Mouse (Mus musculus): Measurements from ENCODE around the gene Helb. TPM values are rescaled to one million over a fixed set of nuclear protein-coding genes. Genes with fewer than 3 reads are reported as not detected.

Gene Helb
- polyA plus RNA-seq, 1 experiment from 2014 or later = 2.7 TPM

DNA sequence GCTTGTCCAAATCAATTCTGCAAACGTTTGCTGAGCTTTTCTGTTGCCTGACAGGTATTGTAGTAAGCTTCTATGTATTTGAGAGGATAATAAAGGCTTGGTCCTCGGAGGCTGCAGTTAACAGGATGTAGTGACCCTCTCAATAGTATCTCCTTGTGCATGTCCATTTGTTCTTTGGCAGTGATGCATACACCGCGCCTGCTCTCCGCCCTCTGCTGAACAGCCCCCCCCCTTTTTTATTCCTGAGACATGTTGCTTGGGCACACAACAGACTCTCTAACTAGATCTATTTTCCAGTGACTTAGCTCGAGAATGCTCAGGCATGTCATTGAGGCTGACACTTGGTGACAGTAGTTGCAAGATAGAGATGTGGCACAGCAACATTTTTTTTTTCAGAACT lies 77.0 kb downstream of the Helb start:
- Histone ChIP-seq H3K27me3 (replicated peaks; ENCODE audit: insufficient read depth, low read length) (no peaks in the 10 kb centered on the region), H3K4me1 (ENCODE audit: insufficient read depth, low read depth, low read length) (no peaks in the 10 kb centered on the region), H3K9me3 (ENCODE audit: low read length) (no peaks in the 10 kb centered on the region), H3K27ac (ENCODE audit: low read length) (no peak overlapping the region), H3K36me3 (ENCODE audit: insufficient read depth, low read length) (no peaks in the 10 kb centered on the region), H3K4me3 (ENCODE audit: low read depth, low read length) (no peak overlapping the region), H3K9ac (replicated peaks; ENCODE audit: low read depth) (no peak overlapping the region), H3K4me2 (replicated peaks; ENCODE audit: low read depth, low read length) (no peak overlapping the region)
- TF ChIP-seq EP300 (IDR thresholded peaks at IDR 0.05) (no peak), CTCF (IDR thresholded peaks at IDR 0.05) (no peak)
- ATAC-seq = no peak
- 68% methylated on average over 6 of the region's 6 CpGs for WGBS
- DNase-seq (ENCODE audit: low spot score) = no peak

DNA sequence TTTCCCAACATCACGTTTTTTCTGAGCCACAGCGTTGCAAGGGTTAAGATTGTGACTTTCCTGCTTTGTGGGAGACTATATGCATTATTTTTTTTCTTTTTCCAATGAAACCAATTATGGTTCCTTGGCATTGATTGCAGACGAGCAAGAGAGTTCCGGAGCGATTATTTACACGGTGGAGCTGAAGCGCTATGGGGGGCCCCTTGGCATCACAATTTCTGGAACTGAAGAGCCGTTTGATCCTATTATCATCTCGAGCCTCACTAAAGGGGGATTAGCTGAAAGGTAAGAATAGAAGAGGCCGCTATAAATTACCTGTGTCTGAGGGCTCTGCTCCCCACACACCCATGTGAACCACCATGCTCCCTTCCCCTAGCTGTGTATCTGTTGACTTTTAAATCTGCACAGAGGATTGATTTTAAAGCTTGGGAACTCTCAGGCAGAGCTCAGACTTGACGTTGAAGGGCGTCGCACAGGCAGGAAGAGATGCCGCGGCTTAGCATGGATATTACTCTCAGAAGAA lies 77.5 kb downstream of the Helb start:
- no peaks in the 10 kb centered on the region for H3K4me1 ChIP-seq (ENCODE audit: insufficient read depth, low read depth, low read length)
- 60% methylated on average over 15 of the region's 15 CpGs for WGBS
- ATAC-seq (no peak), DNase-seq (ENCODE audit: low spot score) (no peak)
- H3K9ac ChIP-seq (replicated peaks; ENCODE audit: low read depth) = no peak overlapping the region
- H3K9me3 ChIP-seq (ENCODE audit: low read length) = no peaks in the 10 kb centered on the region
- no peak overlapping the region for H3K4me3 ChIP-seq (ENCODE audit: low read depth, low read length)
- H3K27ac ChIP-seq (ENCODE audit: low read length) = no peak overlapping the region
- H3K4me2 ChIP-seq (replicated peaks; ENCODE audit: low read depth, low read length) = no peak overlapping the region
- H3K27me3 ChIP-seq (replicated peaks; ENCODE audit: insufficient read depth, low read length) = no peaks in the 10 kb centered on the region
- TF ChIP-seq CTCF (IDR thresholded peaks at IDR 0.05) (no peak), EP300 (IDR thresholded peaks at IDR 0.05) (no peak)
- H3K36me3 ChIP-seq (ENCODE audit: insufficient read depth, low read length) = no peaks in the 10 kb centered on the region

DNA sequence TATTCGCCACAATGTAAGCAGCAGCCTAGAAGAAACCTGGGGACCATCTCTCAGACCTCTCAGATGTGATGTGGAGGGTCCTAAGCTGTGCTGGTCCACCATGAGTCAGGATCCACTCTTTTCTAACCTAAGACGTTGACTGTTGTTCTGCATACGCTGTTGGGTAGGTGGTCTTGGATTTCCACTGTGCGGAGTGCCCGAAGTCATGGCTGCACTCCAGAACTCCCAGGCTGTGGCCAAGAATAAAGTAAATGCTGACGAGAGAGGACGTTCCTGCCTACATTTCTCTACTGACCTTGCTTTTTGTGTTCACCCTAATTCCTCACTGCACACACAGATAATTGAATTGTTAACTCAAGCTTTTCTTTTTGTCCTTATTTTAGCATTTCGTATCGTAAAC lies 78.9 kb downstream of the Helb start:
- Histone ChIP-seq H3K9me3 (ENCODE audit: low read length) (no peaks in the 10 kb centered on the region), H3K36me3 (ENCODE audit: insufficient read depth, low read length) (no peaks in the 10 kb centered on the region), H3K27ac (ENCODE audit: low read length) (no peak overlapping the region), H3K4me1 (ENCODE audit: insufficient read depth, low read depth, low read length) (no peaks in the 10 kb centered on the region), H3K27me3 (replicated peaks; ENCODE audit: insufficient read depth, low read length) (no peaks in the 10 kb centered on the region), H3K4me3 (ENCODE audit: low read depth, low read length) (no peak overlapping the region), H3K4me2 (replicated peaks; ENCODE audit: low read depth, low read length) (no peak overlapping the region), H3K9ac (replicated peaks; ENCODE audit: low read depth) (no peak overlapping the region)
- ATAC-seq = no peak
- TF ChIP-seq CTCF (IDR thresholded peaks at IDR 0.05) (no peak), EP300 (IDR thresholded peaks at IDR 0.05) (no peak)
- 78% methylated on average over 9 of the region's 9 CpGs for whole genome bisulfite sequencing
- DNase-seq (ENCODE audit: low spot score) = no peak

Other genes with a start within 250 kb of the Helb start
- gene Tmbim4, start 88.6 kb upstream of the Helb start, polyA plus RNA-seq (2015; fragmentation: Nextera tagmentation; extraction: Ambion mirVana) = 152 and 165 TPM in 2 replicates
- gene Irak3, start 89.1 kb upstream of the Helb start, polyA plus RNA-seq (2015; fragmentation: Nextera tagmentation; extraction: Ambion mirVana) = 1.6 and 1.7 TPM in 2 replicates
- 33.4 and 35.7 TPM in 2 replicates for gene Llph, start 114.1 kb upstream of the Helb start, polyA plus RNA-seq (2015; fragmentation: Nextera tagmentation; extraction: Ambion mirVana)